ENCODE assay signal across 27 mouse cellular contexts in genomic region chr1:19857250-19857649, GRCm38 (mm10).
DNase-seq lines count a peak whose midpoint lies in the region; ATAC-seq and TF ChIP-seq lines count a peak whose summit lies in the region.
"Had no signal": no experiment of that assay in that cellular context is flagged by ENCODE, and none has a peak within 500 bp of the region (broad histone marks: within the 10 kb centered on the region; RNA-seq: fewer than 3 reads in every experiment).

No protein-coding gene starts in this region.

- no peaks in the 10 kb centered on the region for H3K4me1 ChIP-seq in forebrain, embryonic 13.5 days
- H3K4me1 ChIP-seq in forebrain, embryonic 11.5 days (replicated peaks; ENCODE audit: control insufficient read depth, insufficient read depth, low read length): no peaks in the 10 kb centered on the region
- no peaks in the 10 kb centered on the region for H3K4me1 ChIP-seq in hindbrain, postnatal 0 days (ENCODE audit: insufficient read depth, low read length)
- no peaks in the 10 kb centered on the region for H3K4me1 ChIP-seq in hindbrain, embryonic 12.5 days
- no peaks in the 10 kb centered on the region for H3K4me1 ChIP-seq in forebrain, postnatal 0 days (ENCODE audit: insufficient read depth)
- H3K4me1 ChIP-seq: embryonic facial prominence, embryonic 15.5 days; heart, embryonic 12.5 days; heart, embryonic 15.5 days; hindbrain, embryonic 10.5 days had no signal

- intact Hi-C loops in left cerebral cortex, adult 2 months (cut with DNase I): no loop called here

- no peaks in the 10 kb centered on the region for H3K9me3 ChIP-seq in forebrain, embryonic 13.5 days (replicated peaks)
- no peaks in the 10 kb centered on the region for H3K9me3 ChIP-seq in forebrain, embryonic 11.5 days (ENCODE audit: control insufficient read depth, low read length)
- no peaks in the 10 kb centered on the region for H3K9me3 ChIP-seq in hindbrain, postnatal 0 days (ENCODE audit: low read length)
- no peaks in the 10 kb centered on the region for H3K9me3 ChIP-seq in hindbrain, embryonic 12.5 days (replicated peaks)
- H3K9me3 ChIP-seq in forebrain, postnatal 0 days (ENCODE audit: low read length): no peaks in the 10 kb centered on the region
- H3K9me3 ChIP-seq: embryonic facial prominence, embryonic 15.5 days; heart, embryonic 12.5 days; heart, embryonic 15.5 days; hindbrain, embryonic 10.5 days had no signal

- no peak overlapping the region for H3K4me3 ChIP-seq in forebrain, embryonic 13.5 days
- no peak overlapping the region for H3K4me3 ChIP-seq in forebrain, embryonic 11.5 days (ENCODE audit: low read depth, low read length)
- H3K4me3 ChIP-seq in hindbrain, postnatal 0 days (ENCODE audit: low read length): no peak overlapping the region
- H3K4me3 ChIP-seq in hindbrain, embryonic 12.5 days: no peak overlapping the region
- no peak overlapping the region for H3K4me3 ChIP-seq in forebrain, postnatal 0 days (ENCODE audit: low read depth, low read length)
- no peak overlapping the region for H3K4me3 ChIP-seq in left cerebral cortex, adult 2 months
- H3K4me3 ChIP-seq: embryonic facial prominence, embryonic 15.5 days; erythroblast, embryonic 14.5 days; gastrocnemius, adult 2 months; heart, embryonic 12.5 days; heart, embryonic 15.5 days; hindbrain, embryonic 10.5 days had no signal

- no peak overlapping the region for H3K27ac ChIP-seq in forebrain, embryonic 13.5 days
- no peak overlapping the region for H3K27ac ChIP-seq in forebrain, embryonic 11.5 days (ENCODE audit: low read depth, low read length)
- no peak overlapping the region for H3K27ac ChIP-seq in hindbrain, postnatal 0 days
- H3K27ac ChIP-seq in hindbrain, embryonic 12.5 days: no peak overlapping the region
- H3K27ac ChIP-seq in forebrain, postnatal 0 days (ENCODE audit: low read depth, low read length): no peak overlapping the region
- no peak overlapping the region for H3K27ac ChIP-seq in left cerebral cortex, adult 2 months
- H3K27ac ChIP-seq: embryonic facial prominence, embryonic 15.5 days; gastrocnemius, adult 2 months; heart, embryonic 15.5 days; hindbrain, embryonic 10.5 days; hindbrain, embryonic 14.5 days had no signal

- no peak for TF ChIP-seq CTCF in hindbrain, postnatal 0 days (IDR thresholded peaks at IDR 0.05; ENCODE audit: low read depth)
- TF ChIP-seq CTCF in forebrain, postnatal 0 days (IDR thresholded peaks at IDR 0.05; ENCODE audit: low read depth): no peak
- no peak for TF ChIP-seq CTCF in left cerebral cortex, adult 2 months (IDR thresholded peaks at IDR 0.05)

- ATAC-seq in forebrain, embryonic 13.5 days: peak; percentile 63; the same call in 1 of the 2 replicates
- no peak for ATAC-seq in forebrain, embryonic 11.5 days (replicated peaks; ENCODE audit: low FRiP score)
- no peak for ATAC-seq in hindbrain, postnatal 0 days
- ATAC-seq in hindbrain, embryonic 12.5 days (ENCODE audit: low FRiP score): no peak
- ATAC-seq in forebrain, postnatal 0 days: no peak
- ATAC-seq: CD4-positive, CD25-positive, alpha-beta regulatory T cell, adult 4 months; intestine, postnatal 0 days had no signal

- no peak for DNase-seq in forebrain, embryonic 11.5 days (ENCODE audit: low spot score)
- DNase-seq in hindbrain, postnatal 0 days (ENCODE audit: low spot score): peak; percentile 9
- peak; percentile 11 for DNase-seq in forebrain, postnatal 0 days
- no peak for DNase-seq in left cerebral cortex, adult 2 months (ENCODE audit: extremely low spot score in 1 of 2, low spot score in 2 of 2)
- DNase-seq: adrenal gland, adult 2 months; adrenal gland, postnatal 14 days; cerebellum, adult 11-12 months; cerebellum, adult 8-10 months; cerebellum, postnatal 10 days; cerebellum, postnatal 36 days; embryo, embryonic 11 days; gastrocnemius, adult 2 months; gastrocnemius, postnatal 14 days; heart, adult 18-20 months; heart, postnatal 10 days; heart, postnatal 36 days; kidney, adult 2 months had no signal

- H3K27me3 ChIP-seq in forebrain, embryonic 13.5 days: 0 out of 2 replicates have a peak, but pooled peaks cover 2% of the 10 kb centered on the region
- no peaks in the 10 kb centered on the region for H3K27me3 ChIP-seq in forebrain, embryonic 11.5 days (ENCODE audit: control insufficient read depth, insufficient read depth, low read length)
- no peaks in the 10 kb centered on the region for H3K27me3 ChIP-seq in hindbrain, postnatal 0 days (ENCODE audit: insufficient read depth, low read length)
- no peaks in the 10 kb centered on the region for H3K27me3 ChIP-seq in hindbrain, embryonic 12.5 days
- H3K27me3 ChIP-seq in forebrain, postnatal 0 days (ENCODE audit: insufficient read depth, low read length): no peaks in the 10 kb centered on the region
- H3K27me3 ChIP-seq: embryonic facial prominence, embryonic 15.5 days; heart, embryonic 12.5 days; heart, embryonic 15.5 days had no signal

- no peak overlapping the region for H3K4me2 ChIP-seq in forebrain, embryonic 13.5 days
- H3K4me2 ChIP-seq in forebrain, embryonic 11.5 days (ENCODE audit: low read depth, low read length, severe bottlenecking): no peak overlapping the region
- H3K4me2 ChIP-seq in hindbrain, postnatal 0 days (ENCODE audit: low read depth, low read length): no peak overlapping the region
- H3K4me2 ChIP-seq in hindbrain, embryonic 12.5 days (replicated peaks): no peak overlapping the region
- no peak overlapping the region for H3K4me2 ChIP-seq in forebrain, postnatal 0 days (ENCODE audit: low read depth)
- H3K4me2 ChIP-seq: embryonic facial prominence, embryonic 15.5 days; heart, embryonic 12.5 days; heart, embryonic 15.5 days; hindbrain, embryonic 14.5 days had no signal

- H3K9ac ChIP-seq in forebrain, embryonic 13.5 days: no peak overlapping the region
- no peak overlapping the region for H3K9ac ChIP-seq in forebrain, embryonic 11.5 days (ENCODE audit: low read length)
- H3K9ac ChIP-seq in hindbrain, postnatal 0 days (replicated peaks; ENCODE audit: low read length): no peak overlapping the region
- H3K9ac ChIP-seq in hindbrain, embryonic 12.5 days: no peak overlapping the region
- no peak overlapping the region for H3K9ac ChIP-seq in forebrain, postnatal 0 days
- H3K9ac ChIP-seq: embryonic facial prominence, embryonic 15.5 days; heart, embryonic 12.5 days; heart, embryonic 15.5 days; hindbrain, embryonic 14.5 days had no signal

- no peaks in the 10 kb centered on the region for H3K36me3 ChIP-seq in forebrain, embryonic 13.5 days (ENCODE audit: poor library complexity, severe bottlenecking)
- no peaks in the 10 kb centered on the region for H3K36me3 ChIP-seq in forebrain, embryonic 11.5 days (ENCODE audit: control insufficient read depth, insufficient read depth, low read length)
- H3K36me3 ChIP-seq in hindbrain, postnatal 0 days (ENCODE audit: insufficient read depth, low read length): no peaks in the 10 kb centered on the region
- no peaks in the 10 kb centered on the region for H3K36me3 ChIP-seq in hindbrain, embryonic 12.5 days
- no peaks in the 10 kb centered on the region for H3K36me3 ChIP-seq in forebrain, postnatal 0 days (ENCODE audit: insufficient read depth)
- H3K36me3 ChIP-seq: embryonic facial prominence, embryonic 15.5 days; heart, embryonic 12.5 days; heart, embryonic 15.5 days; hindbrain, embryonic 10.5 days had no signal

Comparison
In these comparisons a context has a peak if more than half of its experiments do, and no peak if none do; other contexts are left out.
1. DNase-seq: peak in hindbrain, postnatal 0 days (single experiment) and forebrain, postnatal 0 days (single experiment); none in forebrain, embryonic 11.5 days (single experiment) and left cerebral cortex, adult 2 months (0 of 2).